Mouse (Mus musculus) midbrain, embryonic 16.5 days (tissue): ENCODE measurements around the gene Pde4d. TPM values are rescaled to one million over a fixed set of nuclear protein-coding genes. Genes with fewer than 3 reads are reported as not detected.

Source experiments
- ATAC-seq: fragments of 200-750 bp; cut with Nextera tagmentation; 2 replicates; pipeline ENCODE4 v1.8.0; 2017; ENCODE audit warnings: moderate TSS enrichment
- H3K27ac ChIP-seq: fragments of 300-500 bp; sonication (generic); 2 replicates; pipeline ENCODE4 v1.5.1; 2014; ENCODE audit warnings: mild to moderate bottlenecking, low read length, mixed read lengths
- H3K27me3 ChIP-seq: fragments of 300-500 bp; sonication (generic); 2 replicates; pipeline ENCODE4 v1.6.1; 2014; ENCODE audit warnings: low read depth, low read length, mixed read lengths; ENCODE audit not compliant: control insufficient read depth, insufficient read depth
- H3K36me3 ChIP-seq: fragments of 300-500 bp; sonication (generic); 2 replicates; pipeline ENCODE4 v1.6.1; 2014; ENCODE audit warnings: mild to moderate bottlenecking, low read length, moderate library complexity, mixed read lengths; ENCODE audit not compliant: control insufficient read depth, insufficient read depth
- H3K4me1 ChIP-seq: fragments of 300-500 bp; sonication (generic); 2 replicates; pipeline ENCODE4 v1.6.1; 2014; ENCODE audit warnings: mild to moderate bottlenecking, low read length, mixed read lengths; ENCODE audit not compliant: control insufficient read depth, insufficient read depth
- H3K4me2 ChIP-seq: fragments of 300-500 bp; sonication (generic); 2 replicates; pipeline ENCODE4 v1.6.1; 2014; ENCODE audit warnings: mild to moderate bottlenecking, low read length, mixed read lengths
- H3K4me3 ChIP-seq: fragments of 300-500 bp; sonication (generic); 2 replicates; pipeline ENCODE4 v1.5.1; 2014; ENCODE audit warnings: low read depth, mild to moderate bottlenecking, low read length, moderate library complexity, mixed read lengths
- H3K9ac ChIP-seq: fragments of 300-500 bp; sonication (generic); 2 replicates; pipeline ENCODE4 v1.6.1; 2014; ENCODE audit warnings: low read depth, low read length, mixed read lengths
- H3K9me3 ChIP-seq: fragments of 300-500 bp; sonication (generic); replicated peaks from 2 replicates; pipeline ENCODE4 v1.6.1; 2014; ENCODE audit warnings: mild to moderate bottlenecking, low read length, mixed read lengths; ENCODE audit not compliant: control insufficient read depth, poor library complexity, severe bottlenecking
- WGBS: fragments of 180-500 bp; shearing (Covaris S2); extraction: QIAGEN DNeasy Blood & Tissue Kit; methylation state at CpG from one replicate; pipeline ENCODE4 v1.1.7; 2014; 5-methylcytosine and 5-hydroxymethylcytosine counted together
- polyA plus RNA-seq: library from polyadenylated mRNA; unstranded; fragments of >200 nt; fragmentation: Nextera tagmentation; extraction: Ambion mirVana; gene quantifications from 2 replicates; pipeline ENCODE4 v1.2.1, GENCODE M21; 2015

Gene Pde4d
- polyA plus RNA-seq, 1 experiment from 2014 or later = 22.6 TPM

DNA sequence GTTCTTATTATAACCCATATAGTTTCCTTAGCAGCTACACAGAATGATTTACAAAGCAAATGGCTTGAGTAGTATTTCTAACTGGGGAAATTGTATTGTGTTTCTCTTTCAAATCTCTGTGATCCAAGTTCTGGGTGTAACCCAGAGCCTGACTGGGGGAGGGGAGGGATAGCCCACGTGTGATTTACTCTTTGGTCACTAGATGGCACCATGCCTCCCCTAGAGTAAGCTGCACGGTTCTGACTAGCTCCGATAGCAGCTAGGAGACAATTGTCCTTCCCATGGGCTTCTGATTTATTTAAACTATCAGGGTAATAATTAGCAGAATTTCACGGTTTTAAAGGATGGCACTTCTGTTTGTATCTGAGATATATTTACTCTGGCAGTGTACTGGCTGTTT is 893.8 kb downstream of the Pde4d start:
- Histone ChIP-seq H3K27me3 (no peaks in the 10 kb centered on the region), H3K36me3 (no peaks in the 10 kb centered on the region), H3K9me3 (no peaks in the 10 kb centered on the region), H3K4me3 (no peak overlapping the region), H3K27ac (no peak overlapping the region), H3K4me1 (peaks cover 8% of the 10 kb centered on the region), H3K4me2 (no peak overlapping the region), H3K9ac (no peak overlapping the region)
- ATAC-seq = peak; percentile 93
- 2% methylated on average over 4 of the region's 4 CpGs for WGBS

DNA sequence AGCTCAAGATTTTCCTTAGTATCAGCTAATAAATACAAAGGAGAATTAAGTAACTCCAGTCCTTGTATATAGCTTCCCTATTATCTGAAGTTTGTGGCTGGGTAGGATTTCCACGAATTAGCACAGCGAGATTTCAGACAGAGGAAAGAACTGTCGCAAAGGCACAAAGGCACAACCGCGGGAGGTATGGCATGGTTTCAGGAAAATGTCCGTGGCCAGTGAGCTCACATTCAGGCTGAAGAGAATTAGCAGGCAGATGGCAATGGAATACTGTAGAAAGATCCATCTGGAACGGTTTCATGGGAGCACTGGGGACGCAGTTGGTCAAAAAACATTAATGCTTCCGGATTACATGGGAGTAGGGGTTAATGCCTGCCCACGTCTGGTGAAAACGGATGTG is 898.0 kb downstream of the Pde4d start:
- no peaks in the 10 kb centered on the region for H3K36me3 ChIP-seq
- no peak overlapping the region for H3K4me3 ChIP-seq
- H3K9ac ChIP-seq = no peak overlapping the region
- H3K27me3 ChIP-seq = no peaks in the 10 kb centered on the region
- no peaks in the 10 kb centered on the region for H3K9me3 ChIP-seq
- ATAC-seq = no peak
- WGBS = 28% methylated on average over 11 of the region's 11 CpGs
- no peak overlapping the region for H3K27ac ChIP-seq
- H3K4me1 ChIP-seq = peaks cover 8% of the 10 kb centered on the region
- no peak overlapping the region for H3K4me2 ChIP-seq

DNA sequence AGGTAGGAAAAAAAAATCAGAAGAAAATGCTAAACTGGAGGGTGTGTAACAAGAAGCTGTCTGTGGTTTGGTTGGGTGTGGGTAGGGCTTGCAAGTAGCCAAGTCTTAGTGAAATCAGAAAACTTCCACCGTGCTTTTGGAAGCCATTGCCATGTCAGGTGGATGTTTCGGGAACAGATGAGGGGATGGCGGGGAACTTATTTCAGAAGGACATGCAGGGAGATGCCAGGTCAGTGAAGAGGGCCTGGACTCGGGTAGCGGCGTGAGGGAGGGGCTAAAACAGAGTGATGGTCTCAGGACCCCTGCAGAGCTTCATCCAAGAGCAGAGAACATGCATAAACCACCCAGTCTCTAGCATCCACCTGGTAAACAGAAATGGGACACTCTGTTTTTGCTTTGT is 898.6 kb downstream of the Pde4d start:
- ATAC-seq = no peak
- no peak overlapping the region for H3K27ac ChIP-seq
- H3K4me1 ChIP-seq = peaks cover 7% of the 10 kb centered on the region; the same call in 1 of the 2 replicates
- H3K4me3 ChIP-seq = no peak overlapping the region
- no peaks in the 10 kb centered on the region for H3K36me3 ChIP-seq
- WGBS = 93% methylated on average over 6 of the region's 6 CpGs
- H3K9me3 ChIP-seq = no peaks in the 10 kb centered on the region
- H3K9ac ChIP-seq = no peak overlapping the region
- no peaks in the 10 kb centered on the region for H3K27me3 ChIP-seq
- no peak overlapping the region for H3K4me2 ChIP-seq

DNA sequence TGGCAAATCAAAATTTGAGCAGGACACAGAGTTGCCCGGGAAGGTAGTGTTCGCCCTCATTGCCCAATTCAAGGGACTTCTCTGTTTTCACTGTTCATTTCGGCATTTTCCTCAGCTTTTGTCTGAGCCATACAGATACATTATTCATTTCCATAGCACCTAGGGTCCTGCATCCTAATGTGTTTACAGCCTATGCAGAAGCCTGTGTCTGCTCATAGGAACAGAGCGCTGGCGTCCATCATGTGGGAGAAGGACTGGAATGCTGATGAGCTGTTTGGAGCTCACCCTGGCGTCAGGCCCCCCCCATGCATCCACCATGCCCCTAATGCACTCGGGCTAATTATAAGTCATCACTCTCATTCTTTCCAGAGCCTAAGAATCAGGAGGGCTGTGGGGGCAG is 900.4 kb downstream of the Pde4d start:
- no peak overlapping the region; the same call in 1 of the 2 replicates for H3K27ac ChIP-seq
- no peak overlapping the region for H3K4me3 ChIP-seq
- H3K36me3 ChIP-seq = no peaks in the 10 kb centered on the region
- ATAC-seq = peak; percentile 73; the same call in 1 of the 2 replicates
- 30% methylated on average over 7 of the region's 7 CpGs for WGBS
- no peak overlapping the region for H3K9ac ChIP-seq
- peak overlapping the region; percentile 27; the same call in 1 of the 2 replicates for H3K4me2 ChIP-seq
- H3K27me3 ChIP-seq = no peaks in the 10 kb centered on the region
- no peaks in the 10 kb centered on the region for H3K9me3 ChIP-seq
- peaks cover 6% of the 10 kb centered on the region; the same call in 1 of the 2 replicates for H3K4me1 ChIP-seq

DNA sequence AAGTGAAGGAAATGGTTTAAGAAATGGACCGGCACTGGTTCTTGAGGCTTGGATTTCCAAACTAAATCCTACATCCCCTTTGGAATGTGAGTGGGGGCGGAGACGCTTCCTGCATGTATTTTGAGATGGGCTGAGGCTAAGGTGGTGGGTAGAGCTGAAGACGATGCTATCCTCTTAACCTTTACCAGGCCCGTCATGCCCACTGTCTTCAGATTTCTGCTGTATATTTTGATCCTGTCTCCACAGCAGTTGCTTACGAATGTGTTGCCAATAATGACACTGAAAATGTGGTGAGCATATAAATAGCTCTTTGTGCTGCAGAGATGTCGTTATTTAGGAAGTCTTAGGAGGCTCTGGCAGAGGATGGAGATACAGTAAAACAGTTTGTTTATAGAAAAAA is 904.3 kb downstream of the Pde4d start:
- Histone ChIP-seq H3K27me3 (no peaks in the 10 kb centered on the region), H3K36me3 (no peaks in the 10 kb centered on the region), H3K9ac (no peak overlapping the region), H3K4me3 (no peak overlapping the region), H3K27ac (no peak overlapping the region), H3K9me3 (no peaks in the 10 kb centered on the region), H3K4me1 (peaks cover 6% of the 10 kb centered on the region; the same call in 1 of the 2 replicates), H3K4me2 (no peak overlapping the region)
- no peak for ATAC-seq
- 78% methylated on average over 7 of the region's 7 CpGs for WGBS

DNA sequence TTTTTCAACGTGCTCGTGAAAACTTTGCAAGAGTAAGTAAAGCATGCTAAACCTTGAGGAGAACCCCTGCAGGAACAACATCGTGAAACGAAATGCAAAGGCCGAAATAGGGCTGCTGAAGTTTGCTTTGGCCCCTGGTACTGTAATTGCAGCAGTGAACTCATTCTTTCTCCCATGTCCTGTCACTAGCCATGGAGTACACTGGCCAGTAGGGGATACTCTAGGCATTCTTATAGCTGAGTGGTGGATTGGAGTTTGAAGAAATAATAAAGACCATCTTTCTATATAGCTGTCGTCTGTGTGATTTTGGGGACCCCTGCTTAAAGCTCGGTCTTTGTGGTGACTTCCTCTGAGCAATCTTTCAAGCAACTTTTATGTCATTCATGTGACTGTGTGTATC is 906.5 kb downstream of the Pde4d start:
- Histone ChIP-seq H3K9me3 (no peaks in the 10 kb centered on the region), H3K4me3 (no peak overlapping the region), H3K36me3 (no peaks in the 10 kb centered on the region), H3K9ac (no peak overlapping the region), H3K4me2 (no peak overlapping the region), H3K27me3 (no peaks in the 10 kb centered on the region), H3K4me1 (no peaks in the 10 kb centered on the region), H3K27ac (no peak overlapping the region)
- 85% methylated on average over 7 of the region's 7 CpGs for WGBS
- no peak for ATAC-seq

DNA sequence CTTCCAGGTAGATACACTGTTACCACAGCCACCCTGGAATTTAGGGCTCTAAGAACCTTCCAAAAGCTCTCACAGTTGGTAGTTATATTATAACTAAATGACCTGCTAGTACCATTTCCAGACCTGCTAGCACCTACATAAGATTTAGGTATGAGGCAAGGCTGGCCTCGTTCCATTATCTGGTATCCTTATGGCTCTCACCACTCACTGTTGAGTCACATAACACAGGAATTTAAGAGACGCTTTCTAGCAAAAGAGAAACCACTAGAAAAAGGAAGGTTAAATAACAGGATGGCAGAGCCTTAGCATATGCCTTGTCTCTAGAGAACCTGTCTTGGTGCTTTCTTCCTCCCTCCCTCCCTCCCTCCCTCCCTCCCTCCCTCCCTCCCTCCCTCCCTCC is 910.2 kb downstream of the Pde4d start:
- no peak for ATAC-seq
- H3K36me3 ChIP-seq = no peaks in the 10 kb centered on the region
- whole genome bisulfite sequencing = 100% methylated on average over 2 of the region's 2 CpGs
- H3K4me2 ChIP-seq = no peak overlapping the region
- H3K4me1 ChIP-seq = no peaks in the 10 kb centered on the region
- H3K9ac ChIP-seq = no peak overlapping the region
- no peak overlapping the region for H3K27ac ChIP-seq
- H3K4me3 ChIP-seq = no peak overlapping the region
- H3K9me3 ChIP-seq = no peaks in the 10 kb centered on the region
- H3K27me3 ChIP-seq = no peaks in the 10 kb centered on the region

DNA sequence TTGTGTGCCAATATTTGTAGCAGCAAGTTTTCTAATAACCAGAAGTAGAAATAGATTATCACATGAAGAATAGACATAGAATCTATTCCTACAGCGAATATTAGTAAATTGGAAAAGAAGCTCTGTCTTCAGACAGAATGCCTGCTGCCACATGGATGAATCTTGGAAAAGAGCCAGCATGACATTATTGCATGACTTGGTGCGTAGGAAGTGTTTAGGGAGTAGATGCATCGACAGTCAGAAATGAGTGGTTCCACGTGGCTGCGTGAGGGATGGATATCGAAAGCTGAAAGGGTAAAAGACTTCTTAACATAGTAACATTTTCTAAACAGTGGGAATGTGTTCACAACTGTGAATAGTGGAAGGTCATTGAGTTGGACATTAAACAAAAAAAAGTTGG is 912.6 kb downstream of the Pde4d start:
- Histone ChIP-seq H3K4me2 (no peak overlapping the region), H3K27me3 (no peaks in the 10 kb centered on the region), H3K4me1 (no peaks in the 10 kb centered on the region), H3K36me3 (no peaks in the 10 kb centered on the region), H3K9me3 (no peaks in the 10 kb centered on the region), H3K4me3 (no peak overlapping the region), H3K27ac (no peak overlapping the region), H3K9ac (no peak overlapping the region)
- 82% methylated on average over 6 of the region's 6 CpGs for WGBS
- no peak for ATAC-seq

DNA sequence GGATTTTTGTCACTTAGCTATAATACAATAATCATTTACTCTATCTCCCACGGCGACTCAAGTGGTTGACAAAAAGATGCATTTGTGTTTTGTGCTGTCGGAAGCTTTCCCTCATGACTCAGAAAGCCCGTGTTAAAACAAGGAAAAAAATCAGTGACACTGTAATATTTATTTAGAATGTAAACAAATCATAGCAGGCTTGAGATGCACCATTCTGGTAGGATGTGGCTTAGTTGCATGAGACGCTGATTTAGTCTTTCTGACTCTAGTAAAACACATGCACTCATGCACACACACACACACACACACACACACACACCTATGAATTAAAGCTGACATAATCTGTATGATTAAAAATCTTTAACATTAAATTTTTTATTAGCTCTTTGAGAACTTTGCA is 924.7 kb downstream of the Pde4d start:
- Histone ChIP-seq H3K9me3 (no peaks in the 10 kb centered on the region), H3K36me3 (no peaks in the 10 kb centered on the region), H3K9ac (no peak overlapping the region), H3K4me1 (no peaks in the 10 kb centered on the region), H3K27me3 (no peaks in the 10 kb centered on the region), H3K27ac (no peak overlapping the region), H3K4me2 (no peak overlapping the region), H3K4me3 (no peak overlapping the region)
- ATAC-seq = no peak
- WGBS = 86% methylated on average over 5 of the region's 5 CpGs

DNA sequence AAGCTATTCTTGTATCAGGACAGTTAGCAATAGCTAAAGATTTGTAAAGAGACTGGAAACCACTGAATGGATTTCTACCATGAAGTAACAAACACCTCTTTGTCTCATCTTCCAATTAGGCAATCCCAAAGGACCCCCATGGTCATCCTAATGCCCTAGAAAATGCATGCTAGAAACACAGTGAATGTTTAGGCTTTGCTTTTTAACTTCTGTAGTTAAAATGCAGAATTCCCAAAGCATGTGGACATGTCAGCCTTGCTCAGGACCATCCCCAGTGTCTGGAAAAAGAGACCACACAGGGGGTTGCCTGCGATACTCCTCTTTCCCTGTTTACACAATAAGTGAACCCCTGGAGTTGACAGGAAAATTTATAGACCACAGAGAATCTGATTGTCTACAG is 926.9 kb downstream of the Pde4d start:
- no peak overlapping the region for H3K4me3 ChIP-seq
- no peak overlapping the region for H3K4me2 ChIP-seq
- no peak for ATAC-seq
- H3K9ac ChIP-seq = no peak overlapping the region
- 53% methylated on average over 1 of the region's 1 CpGs for WGBS
- no peaks in the 10 kb centered on the region for H3K36me3 ChIP-seq
- H3K4me1 ChIP-seq = no peaks in the 10 kb centered on the region
- H3K27me3 ChIP-seq = no peaks in the 10 kb centered on the region
- H3K9me3 ChIP-seq = no peaks in the 10 kb centered on the region
- no peak overlapping the region for H3K27ac ChIP-seq
